Mouse (Mus musculus): ENCODE measurements at regions not wholly inside any gene's neighbourhood (a gene's known extent, or its start where the extent isn't known, plus 50 kb on each side); places are given as distances from the start of the nearest gene placed in this dataset.
"Not testable (repeated sequence)": the region's sequence is repeated elsewhere in the genome, so short reads cannot be mapped to it uniquely, and the experiment has no call there.

DNA sequence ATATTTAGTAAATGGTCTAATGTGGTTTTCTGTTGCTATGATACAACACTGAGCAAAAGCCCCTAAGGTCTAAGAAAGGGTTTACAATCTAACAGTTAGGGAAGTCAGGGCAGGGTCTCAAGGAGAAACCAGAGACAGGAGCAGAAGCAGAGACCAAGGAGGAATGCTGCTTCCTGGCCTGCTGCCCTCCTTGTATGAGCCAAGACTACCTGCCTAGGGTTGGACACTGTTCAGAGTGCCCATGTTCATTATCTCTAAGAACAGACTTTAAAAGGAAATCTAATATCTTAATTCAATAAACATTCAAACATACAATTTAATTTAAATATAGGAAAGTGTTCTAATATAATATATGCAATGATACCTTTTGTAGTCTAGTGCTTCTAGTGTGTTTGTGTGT, 63.0 kb upstream of the Tmem106b start:
- peak; percentile 61 to 68 for DNase-seq

DNA sequence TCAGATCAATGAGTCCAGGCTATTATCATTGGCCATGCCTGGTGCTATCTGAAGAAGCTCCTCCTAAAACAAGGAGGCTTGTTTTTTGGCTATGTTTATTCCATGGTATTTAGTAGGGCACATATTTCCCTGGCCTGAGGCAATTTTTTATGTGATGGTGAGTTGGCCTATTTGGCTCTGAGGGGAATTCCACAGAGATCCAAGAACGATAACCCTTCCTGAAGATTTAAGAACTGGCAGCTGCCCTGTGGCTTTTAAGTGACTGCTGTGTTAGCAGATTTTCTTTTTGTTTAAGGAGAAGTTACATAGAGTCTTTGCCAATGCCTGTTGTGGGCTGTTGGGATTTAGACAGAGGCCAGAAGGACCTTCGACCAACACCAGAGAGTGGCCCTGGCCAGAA, 74.9 kb upstream of the Tmem106b start:
- DNase-seq, result peak; percentile 3 to 10

DNA sequence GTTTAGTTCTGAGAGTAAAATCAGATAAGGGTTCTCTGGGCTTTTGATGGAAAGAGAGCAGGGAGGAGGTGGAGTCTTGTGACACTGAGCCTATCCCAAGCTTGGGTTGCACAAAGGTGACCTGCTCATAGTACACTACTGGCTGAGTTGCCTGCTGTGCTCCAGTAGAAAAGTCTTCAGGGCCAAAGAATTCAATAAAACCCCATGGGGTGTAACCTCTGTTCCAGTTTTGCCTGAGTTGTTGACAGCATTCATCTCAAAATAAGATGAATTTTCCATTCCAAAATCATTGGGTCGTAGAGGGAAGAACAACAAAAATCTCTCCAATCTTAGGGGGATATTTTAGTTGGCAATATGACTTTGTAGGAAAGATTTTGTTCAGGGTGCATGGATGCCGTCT, 75.8 kb upstream of the Tmem106b start:
- DNase-seq, result no peak

DNA sequence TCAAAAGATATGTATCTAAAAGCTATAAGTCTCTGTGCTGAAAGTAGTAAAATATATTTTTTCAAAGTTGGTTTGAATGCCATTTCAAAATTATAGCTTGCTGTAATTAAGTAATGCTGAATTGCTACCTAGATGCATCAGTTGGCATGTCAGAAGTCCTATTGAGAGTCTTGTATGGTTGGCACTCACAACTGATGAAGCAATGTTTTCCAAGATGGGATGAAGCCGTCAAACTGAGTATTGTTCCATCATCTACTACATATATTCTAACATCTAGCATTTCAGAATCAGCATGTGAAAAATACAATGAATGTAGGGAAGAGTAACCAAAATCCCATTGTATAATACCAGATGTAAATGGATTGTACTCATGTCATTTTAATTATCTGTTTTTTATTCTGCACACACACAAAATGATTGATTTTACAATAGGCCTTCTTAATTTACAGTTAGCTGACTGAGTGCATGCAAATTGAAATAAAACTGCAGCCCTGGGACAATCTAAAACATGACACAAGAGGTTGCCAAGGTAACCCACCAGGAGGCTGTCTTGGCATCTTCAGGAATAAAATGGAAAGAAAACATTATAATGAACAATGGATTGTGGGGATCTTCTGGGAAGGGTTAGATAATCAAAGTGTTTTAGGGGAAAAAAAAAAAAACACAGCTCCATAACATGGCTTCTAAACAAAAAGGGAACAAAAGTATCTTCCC, 92.2 kb upstream of the Tmem106b start:
- DNase-seq, result peak; percentile 7 to 25

DNA sequence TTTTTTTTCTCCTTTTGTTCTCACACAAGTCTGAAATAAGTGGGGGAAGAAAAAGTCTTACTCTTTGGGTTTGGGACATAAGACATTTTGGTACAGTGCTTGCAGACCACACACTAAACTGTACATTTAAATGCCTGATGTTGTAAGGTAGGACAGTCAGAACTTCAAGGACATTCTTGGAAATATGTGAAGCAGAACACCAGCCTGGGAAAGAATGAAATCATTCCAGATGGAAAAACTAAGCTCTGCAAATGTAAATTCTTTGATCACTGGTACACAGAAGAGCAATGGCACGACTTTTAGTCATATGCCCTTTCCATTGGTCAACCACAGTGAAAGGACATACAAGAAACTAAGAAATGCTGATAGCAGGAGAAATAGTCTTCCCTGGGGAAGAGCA, 98.0 kb upstream of the Tmem106b start:
- no peak for DNase-seq

DNA sequence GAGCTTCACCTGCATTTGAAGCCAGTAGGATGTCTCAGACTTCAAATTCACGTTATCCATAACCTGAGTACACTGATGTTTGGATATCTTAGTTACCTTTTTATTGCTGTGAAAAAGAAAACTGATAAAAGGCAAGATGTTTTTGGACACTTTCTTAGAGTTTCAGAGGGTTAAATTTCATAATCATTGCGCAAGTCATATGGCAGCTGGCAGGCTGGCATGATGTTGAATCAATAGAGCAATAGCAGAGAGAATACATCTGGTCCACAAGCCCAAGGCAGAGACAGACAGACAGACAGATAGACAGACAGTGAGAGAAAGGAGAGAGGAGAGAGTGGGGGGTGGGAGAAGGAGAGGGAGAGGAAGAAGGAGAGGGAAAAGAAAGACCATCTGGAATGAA, 102.3 kb upstream of the Tmem106b start:
- DNase-seq, result no peak

DNA sequence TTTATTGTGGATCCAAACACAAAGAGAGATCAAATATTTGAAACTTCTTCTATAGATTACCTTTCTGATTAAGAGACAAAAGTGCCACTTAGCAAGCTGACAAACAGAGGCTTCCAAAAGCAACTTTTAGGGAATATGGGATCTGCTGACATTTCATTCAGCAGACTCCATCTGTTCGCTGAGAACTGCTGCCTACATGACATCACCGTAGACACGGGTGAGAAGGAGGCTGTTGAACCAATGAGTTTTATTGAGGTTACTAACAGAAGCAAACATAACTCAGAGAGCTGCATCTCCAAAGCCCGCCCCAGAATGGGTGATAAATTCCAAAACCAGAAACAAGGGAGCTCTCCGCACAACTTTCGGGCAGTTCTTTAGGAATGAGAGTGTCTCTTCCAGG, 111.8 kb upstream of the Tmem106b start:
- no peak for DNase-seq

DNA sequence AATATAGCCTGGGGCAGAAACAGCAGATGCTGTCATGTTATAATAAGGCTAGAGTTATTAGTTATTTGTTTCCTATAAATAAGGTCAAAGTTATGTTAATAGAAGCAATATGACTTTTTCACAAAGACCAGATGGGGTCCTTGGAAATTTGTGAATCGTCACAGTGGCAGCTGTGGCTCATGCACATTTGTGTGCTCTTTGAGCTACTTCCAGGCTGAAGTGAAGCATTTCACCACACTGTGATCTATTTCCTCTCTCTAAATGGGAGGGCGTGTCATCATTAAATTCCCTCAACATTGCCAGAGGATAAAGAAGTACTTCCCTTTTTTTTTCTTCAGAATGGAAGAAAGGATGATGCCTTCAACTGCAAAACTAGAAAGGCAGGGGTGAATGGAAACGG, 157.9 kb upstream of the Tmem106b start:
- DNase-seq, result no peak

DNA sequence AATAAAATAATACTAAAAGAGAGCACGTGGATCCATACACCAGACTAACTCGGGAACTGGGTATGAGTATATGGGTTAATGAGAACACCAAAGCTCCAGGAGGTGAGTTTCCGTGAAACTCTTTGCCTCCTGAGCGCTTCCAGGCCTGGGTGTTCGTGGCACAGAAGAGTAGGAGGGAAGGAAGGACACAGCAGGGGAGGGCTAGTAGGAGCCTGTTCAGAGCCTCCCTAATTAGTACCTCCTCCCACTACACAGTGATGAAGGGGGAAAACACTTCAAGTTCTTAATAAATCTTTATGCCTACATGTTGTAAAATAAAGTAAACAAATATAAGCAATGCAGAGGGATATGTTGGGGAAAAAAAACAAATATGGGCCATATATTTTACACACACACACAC, 143.7 kb upstream of the Thsd7a start:
- DNase-seq, result no peak

DNA sequence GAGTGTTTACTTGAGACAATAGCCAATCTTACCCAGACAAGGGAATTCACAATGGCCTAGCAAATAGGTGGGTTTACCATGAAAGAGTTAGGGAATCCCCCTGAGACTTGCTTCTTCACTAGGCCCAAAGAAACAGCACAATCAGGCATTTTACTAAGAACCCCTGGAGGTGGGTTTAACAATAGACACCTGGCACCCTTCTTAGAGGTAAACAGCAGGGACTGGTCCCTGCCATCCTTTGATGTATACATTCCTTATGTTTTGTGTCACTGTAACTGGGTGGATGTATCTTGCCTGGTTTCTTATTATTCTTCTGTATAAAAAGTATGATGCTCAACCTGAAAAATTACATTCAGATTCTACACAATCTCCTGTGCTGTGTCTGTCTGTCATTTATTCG, 127.7 kb upstream of the Thsd7a start:
- not testable (repeated sequence) for DNase-seq

DNA sequence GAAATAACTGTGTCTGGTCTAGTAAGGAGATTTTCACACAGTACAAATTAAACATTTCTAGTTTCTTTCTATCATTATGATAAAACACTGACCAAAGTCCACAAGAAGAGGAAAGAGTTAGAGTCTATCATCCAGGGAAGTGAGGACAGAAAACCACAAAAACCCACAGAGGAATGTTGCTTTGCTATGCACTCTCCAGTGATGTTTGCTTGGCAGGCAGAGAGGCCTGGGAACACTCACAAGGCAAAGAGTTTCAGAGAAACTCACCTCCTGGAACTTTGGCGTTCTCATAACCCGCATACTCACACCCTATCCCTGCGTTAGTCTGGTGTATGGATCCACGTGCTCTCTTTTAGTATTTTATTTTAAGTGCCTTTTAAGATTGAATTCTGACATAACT, 127.2 kb upstream of the Thsd7a start:
- no peak for DNase-seq

DNA sequence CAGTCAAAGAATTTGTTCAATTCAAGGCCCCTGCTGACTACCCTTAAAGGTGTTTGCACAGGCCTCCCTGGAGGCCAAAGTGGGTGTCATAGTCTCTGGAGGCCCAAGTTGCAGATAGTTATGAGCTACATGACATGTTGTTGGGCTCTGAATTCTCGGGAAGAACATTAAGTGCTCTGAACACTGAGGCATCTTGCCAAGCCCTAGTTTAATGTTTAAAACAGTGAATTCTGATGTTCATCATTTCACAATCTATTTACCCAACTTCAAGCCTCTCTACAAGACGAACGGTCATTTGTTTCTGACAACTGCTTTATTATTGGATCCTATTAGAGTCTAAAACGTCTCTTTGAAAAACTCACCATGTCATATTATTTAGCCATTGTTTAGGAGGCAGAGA, 119.0 kb upstream of the Thsd7a start:
- DNase-seq, result no peak

DNA sequence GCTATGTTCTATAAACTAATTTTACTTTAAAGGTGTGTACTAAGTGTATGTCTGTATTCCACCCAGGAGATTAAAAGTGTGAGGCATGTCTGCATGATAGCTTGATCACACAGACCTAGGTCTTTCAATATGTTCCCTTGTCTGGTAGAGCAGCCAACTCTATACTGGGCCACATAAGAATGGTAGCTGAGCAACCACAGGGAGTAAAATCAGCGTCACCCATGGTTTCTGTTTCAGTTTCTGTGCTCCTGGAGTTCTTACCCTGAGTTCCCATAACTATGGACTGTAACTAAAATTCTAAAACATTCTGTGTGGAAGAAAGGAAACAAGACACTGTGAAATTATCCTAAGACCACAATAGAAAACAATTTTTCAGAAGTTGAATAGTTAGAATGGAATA, 102.8 kb upstream of the Thsd7a start:
- no peak for DNase-seq

DNA sequence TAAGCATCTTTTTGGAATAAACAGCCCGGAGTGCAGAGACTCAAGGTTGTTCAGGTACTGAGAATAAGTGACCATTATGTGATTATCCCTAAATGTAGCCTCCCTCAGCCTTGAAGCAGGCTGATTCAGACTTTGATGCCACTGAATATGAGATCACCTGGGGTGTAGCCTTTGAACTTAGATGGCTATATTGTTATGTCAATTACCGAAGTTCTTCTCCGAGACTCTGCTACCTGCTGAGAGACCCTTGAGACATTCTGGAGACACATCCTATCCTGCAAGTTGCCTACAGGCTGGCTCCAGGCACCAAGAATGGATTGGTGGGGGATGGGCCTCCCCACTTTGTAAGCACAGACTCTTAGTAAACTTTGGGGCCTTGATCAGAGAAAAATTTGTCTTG, 85.9 kb upstream of the Thsd7a start:
- not testable (repeated sequence) for DNase-seq

DNA sequence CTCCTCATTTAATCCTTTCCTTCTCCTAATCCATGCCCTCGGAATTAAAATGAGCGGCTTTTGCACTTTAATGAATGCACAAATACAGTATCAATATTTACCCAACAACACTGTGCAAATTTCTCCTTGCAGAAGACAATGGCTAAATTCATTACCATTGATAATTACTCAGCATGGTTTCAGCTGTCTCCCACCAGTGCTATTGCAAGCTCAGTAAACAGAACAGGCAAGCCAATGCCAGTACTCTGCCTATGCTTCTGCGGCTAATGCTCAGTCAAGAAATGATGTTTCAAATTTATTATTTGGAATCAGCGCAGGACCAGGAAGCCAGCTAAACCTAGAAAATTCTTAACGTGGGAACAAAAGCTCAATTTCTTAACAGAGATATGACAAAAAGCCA, 84.1 kb upstream of the Thsd7a start:
- no peak for DNase-seq

DNA sequence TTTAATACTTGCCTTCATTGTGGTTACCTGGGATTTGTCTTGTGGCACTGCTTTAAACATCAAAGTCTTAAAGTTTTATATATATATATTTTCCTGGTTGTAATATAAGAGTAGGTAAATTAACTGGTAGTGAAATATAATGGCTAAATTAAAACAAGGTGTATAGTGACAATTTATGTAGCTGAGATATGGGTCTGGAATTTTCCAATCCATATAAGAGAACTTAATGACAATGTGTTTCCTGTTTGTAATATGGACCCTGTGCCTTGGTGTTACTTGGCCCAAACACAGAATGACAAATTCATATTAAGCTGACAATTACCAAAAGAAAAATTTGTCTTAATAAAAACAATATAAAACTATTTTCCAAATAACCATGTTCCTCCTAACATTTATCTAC, 82.7 kb upstream of the Thsd7a start:
- no peak for DNase-seq

DNA sequence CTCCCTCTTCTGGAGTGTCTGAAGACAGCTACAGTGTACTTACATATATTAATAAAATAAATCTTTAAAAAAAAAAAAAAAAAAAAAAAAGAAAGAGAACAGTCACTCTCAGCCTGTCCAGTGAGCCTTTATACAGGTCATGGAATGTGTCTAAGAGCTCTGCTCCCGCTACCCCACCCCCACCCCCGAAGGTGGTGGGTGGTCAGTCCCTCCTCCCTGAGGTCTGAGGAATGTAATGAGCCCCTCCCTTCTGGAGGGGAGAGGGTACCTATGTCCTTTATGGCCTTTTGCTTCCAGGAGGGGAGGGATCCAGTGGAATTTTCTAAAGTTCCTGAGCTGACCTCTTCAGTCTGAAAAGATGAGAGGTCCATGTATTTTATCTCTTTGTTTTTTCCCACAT, 82.3 kb upstream of the Thsd7a start:
- no peak for DNase-seq

DNA sequence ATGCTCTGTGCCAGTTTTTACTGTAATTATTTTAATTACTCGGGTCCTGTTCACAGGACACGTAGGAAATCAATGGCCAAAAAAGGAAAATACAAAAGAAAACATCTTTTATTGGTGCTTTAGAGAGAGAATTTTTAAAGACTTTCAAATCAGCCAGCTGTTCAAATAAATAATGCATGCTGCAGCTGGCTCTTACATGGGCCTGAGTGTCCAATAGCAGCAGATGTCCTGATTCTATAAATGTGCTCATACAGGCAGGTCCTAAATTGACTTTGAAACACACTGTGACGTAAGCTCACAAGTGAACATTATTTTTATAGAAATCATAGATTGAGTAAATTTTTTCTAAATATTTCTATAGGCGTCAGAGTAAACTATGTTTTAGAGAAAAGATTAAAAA, 78.5 kb upstream of the Thsd7a start:
- DNase-seq, result no peak

DNA sequence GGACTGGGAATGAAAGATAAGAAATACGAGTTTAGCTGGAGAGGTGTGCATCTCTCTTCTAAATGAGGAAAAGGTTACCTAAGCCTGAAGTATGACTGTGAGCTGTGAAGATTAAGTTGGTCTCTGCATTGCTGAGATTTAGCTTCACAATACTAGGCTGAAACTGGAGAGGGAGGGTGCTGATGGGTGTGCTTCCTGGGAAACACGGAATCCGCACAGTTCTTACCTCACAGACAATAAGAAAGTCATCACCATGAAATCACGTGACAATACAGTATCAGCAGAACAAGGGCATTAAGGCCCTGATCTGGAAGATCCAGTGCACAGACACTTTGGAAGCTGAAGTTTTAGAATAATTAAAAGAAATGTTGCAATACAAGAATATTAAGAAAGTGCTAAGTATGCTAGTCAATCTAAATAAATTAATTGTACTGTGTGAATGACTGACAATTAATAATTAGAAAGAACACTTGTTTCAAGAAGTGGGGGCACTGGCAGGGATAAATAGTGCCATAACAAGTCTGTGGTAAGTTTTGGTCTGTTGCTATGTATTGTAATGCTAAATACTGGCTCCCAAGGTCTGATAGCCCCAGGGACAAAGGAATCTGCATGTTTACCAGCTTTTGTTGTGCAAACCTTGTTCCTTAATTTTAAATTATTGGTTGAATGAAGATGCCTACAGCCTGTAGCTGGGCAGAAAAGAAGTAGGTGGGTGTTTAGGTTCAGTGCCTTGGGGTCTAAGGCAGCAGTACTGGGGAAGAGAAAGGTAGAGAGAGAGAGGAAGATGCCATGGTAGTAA, 66.0 kb upstream of the Thsd7a start:
- no peak for DNase-seq

DNA sequence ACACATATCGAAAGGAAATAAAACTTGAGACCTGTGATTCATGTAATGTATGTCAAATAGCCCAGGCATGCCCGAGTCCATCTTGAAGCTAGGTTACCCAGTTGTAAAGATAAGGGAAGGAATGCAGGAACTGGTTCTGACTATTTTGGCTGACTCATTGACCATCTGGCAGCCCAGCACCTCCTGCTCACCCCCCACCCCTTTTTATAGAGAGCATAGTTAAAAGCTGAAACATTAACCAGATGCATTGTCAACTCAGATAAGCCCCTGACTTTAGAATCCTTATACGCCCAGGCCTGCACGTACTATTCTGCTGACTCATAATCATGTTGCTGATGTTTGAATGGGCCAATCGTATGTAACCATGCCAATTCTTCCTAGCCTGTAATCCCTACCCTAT, 64.6 kb upstream of the Thsd7a start:
- DNase-seq, result peak; percentile 6 to 12

DNA sequence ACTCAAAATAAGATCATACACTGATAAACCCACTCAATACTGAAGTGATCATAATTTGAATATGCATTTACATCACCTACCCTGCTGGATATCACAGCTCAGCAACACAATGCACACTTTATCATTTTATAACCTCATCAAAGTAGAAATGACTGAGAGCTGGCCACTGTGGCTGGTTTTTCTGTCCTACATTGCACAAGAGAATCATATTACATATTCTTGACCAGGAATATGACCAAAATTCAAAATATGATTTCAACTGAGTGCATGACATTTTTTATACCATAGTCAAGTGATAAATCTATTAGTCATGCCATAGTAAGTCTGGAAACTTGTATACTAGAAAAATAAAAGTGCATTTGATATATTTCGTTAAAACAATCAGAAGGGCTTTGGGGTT, 63.3 kb upstream of the Thsd7a start:
- no peak for DNase-seq

DNA sequence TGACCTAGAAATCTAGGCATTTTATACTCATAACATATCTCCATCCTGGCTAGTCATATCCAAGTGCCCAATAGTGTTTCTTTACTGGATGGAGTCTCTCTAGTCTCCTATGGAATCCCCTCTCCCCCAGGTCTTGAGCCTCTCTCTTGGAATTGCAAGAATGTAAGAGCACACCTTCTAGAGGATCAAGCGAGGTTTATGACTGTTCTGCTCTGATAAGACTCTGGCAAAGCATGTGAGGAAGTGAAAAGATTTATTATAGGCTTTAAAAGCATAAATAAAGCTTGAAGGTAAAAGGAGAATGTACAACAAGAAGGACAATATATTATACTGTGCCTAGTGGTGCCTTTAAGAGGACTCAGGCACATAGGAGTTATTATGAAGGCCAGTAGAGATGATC, 62.8 kb upstream of the Thsd7a start:
- DNase-seq, result no peak

DNA sequence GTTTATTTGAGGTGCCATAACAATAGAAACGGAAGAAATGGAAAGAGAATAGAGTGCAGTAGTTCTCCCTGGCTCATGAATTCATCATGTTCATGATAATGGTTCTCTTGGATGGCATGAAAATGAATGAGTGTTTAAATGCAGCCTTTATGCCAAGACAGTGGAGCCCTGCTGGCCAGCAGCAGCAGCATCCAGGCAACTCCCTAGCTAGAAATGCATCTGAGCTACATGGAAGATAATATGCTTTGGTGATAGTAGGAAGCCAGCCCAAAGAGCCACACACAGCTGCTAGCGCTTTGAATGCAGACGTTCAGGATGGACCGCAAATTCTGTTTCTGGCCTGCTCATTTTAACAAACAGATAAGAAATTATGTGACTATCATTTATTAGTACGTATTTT, 60.4 kb upstream of the Thsd7a start:
- DNase-seq, result peak; percentile 16 to 32
